Mouse (Mus musculus) ES-E14 (cell line): Measurements from ENCODE around the gene Miox.

Experiments used
- CHD2 ChIP-seq: IDR thresholded peaks from 2 replicates; pipeline ENCODE4 v1.6.1; 2014; ENCODE audit warnings: mild to moderate bottlenecking, low read depth, low read length, inconsistent platforms
- HCFC1 ChIP-seq: IDR thresholded peaks from 2 replicates; pipeline ENCODE4 v1.6.1; 2012; ENCODE audit warnings: low read length, inconsistent platforms, borderline replicate concordance; ENCODE audit not compliant: insufficient read depth
- MAFK ChIP-seq: IDR thresholded peaks from 2 replicates; pipeline ENCODE4 v1.6.1; 2014; ENCODE audit warnings: mild to moderate bottlenecking, low read depth, low read length, inconsistent platforms; ENCODE audit not compliant: insufficient read depth
- ZC3H11A ChIP-seq: IDR thresholded peaks from 2 replicates; pipeline ENCODE4 v1.6.1; 2012; ENCODE audit warnings: low read depth, mild to moderate bottlenecking, inconsistent platforms, low read length, borderline replicate concordance
- ZNF384 ChIP-seq: IDR thresholded peaks from 2 replicates; pipeline ENCODE4 v1.6.1; 2012; ENCODE audit warnings: low read depth, low read length, inconsistent platforms

DNA sequence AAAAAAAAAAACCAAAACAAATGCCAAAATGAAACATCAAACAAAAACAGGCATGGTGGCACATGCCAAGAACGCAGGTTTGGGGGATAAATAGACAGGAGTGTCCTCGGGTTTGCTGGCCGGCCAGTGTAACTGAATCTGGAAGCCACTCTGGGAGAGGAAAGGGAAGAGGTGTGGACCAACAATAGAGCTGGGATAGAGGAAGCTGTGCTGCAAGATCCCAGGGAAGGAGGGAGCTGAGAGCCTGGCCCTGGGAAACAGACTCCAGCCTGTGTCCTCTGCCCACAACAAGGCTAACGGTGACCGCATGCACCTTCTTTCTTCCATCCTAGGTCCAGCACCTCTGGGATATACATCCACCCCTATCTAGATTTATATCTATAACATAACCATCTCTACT, 16.2 kb downstream of the Miox start:
- TF ChIP-seq ZC3H11A (no peak), ZNF384 (no peak), CHD2 (no peak), HCFC1 (no peak), MAFK (no peak)
